Mouse (Mus musculus) CD4-positive helper T cell, adult 2 months (primary cell): ENCODE data around the gene Ndufs2.
A peak's percentile ranks its signal among the peaks of the same experiment; 100 is the strongest.

Experiments
- DNase-seq: peaks from one replicate; pipeline ENCODE4 v3.0.0-alpha.2; 2012; ENCODE audit warnings: low read depth, missing footprints, low spot score

The Ndufs2 gene

DNA sequence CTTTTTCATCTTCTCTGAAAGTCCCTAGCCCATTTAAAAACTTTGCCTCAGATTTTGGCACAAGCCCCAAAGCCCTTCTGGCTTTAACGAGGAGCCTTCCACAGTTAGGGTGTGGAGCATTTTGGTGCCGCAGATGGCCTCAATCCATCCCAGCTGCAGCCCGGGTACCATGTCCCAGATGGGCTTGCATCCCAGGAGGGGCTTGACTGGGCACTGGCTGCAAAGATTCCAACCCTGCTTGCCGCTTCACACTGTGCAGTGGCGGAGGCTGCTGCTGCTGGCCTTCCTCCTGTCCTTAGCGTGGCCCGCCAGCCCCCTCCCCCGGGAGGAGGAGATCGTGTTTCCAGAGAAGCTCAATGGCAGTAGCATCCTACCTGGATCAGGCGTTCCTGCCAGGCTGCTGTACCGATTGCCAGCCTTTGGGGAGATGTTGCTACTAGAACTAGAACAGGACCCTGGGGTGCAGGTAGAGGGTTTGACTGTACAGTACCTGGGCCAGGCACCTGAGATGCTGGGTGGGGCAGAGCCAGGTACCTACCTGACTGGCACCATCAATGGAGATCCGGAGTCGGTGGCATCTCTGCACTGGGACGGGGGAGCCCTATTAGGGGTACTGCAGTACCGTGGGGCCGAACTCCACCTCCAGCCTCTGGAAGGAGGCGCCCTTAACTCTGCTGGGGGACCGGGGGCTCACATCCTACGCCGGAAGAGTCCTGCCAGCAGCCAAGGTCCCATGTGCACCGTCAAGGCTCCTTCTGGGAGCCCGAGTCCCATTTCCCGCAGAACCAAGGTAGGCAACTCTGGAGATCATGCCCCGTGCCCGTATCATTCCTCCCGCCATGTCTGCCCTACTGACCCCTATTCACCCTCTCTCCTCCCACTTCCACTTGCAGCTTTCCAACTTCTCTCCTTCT lies at the start of gene Ndufs2:
Ndufs2 (minus strand) TSS at position 709 of the 914 bp plus-strand sequence.
- no peak for DNase-seq

- DNase-seq: no peak
Measured at GRCm38 (mm10) chr1:171298226-171298625, 47.0 kb upstream of the Ndufs2 start.

DNA sequence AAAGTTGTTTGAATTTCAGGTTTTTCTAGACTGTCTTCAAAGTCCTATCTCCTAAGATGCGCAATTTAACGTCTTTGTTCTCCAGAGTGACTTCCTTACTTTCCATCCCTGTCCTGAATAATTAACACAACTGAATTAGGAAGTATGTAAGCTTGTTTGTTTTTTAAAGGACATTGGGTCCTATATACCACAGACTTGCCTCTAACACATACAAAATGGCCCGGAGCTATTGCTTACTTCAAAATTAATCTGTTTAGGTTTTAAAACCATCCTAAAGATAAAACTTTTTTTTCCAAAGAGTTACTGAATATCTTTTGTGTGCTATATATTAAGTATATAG lies 43.8 kb upstream of the Ndufs2 start:
- no peak for DNase-seq

- peak; percentile 90 for DNase-seq
Measured at GRCm38 (mm10) chr1:171294298-171295062, 43.3 kb upstream of the Ndufs2 start, which contains the start of gene Ufc1. Ufc1 (minus strand) TSS chr1:171295024.

- no peak for DNase-seq
Measured at GRCm38 (mm10) chr1:171293906-171294297, 42.7 kb upstream of the Ndufs2 start.

GRCm38 (mm10) chr1:171293351-171293750 lies 42.2 kb upstream of the Ndufs2 start:
- no peak for DNase-seq

- DNase-seq: no peak
Measured at GRCm38 (mm10) chr1:171288328-171288727, 37.1 kb upstream of the Ndufs2 start.

DNA sequence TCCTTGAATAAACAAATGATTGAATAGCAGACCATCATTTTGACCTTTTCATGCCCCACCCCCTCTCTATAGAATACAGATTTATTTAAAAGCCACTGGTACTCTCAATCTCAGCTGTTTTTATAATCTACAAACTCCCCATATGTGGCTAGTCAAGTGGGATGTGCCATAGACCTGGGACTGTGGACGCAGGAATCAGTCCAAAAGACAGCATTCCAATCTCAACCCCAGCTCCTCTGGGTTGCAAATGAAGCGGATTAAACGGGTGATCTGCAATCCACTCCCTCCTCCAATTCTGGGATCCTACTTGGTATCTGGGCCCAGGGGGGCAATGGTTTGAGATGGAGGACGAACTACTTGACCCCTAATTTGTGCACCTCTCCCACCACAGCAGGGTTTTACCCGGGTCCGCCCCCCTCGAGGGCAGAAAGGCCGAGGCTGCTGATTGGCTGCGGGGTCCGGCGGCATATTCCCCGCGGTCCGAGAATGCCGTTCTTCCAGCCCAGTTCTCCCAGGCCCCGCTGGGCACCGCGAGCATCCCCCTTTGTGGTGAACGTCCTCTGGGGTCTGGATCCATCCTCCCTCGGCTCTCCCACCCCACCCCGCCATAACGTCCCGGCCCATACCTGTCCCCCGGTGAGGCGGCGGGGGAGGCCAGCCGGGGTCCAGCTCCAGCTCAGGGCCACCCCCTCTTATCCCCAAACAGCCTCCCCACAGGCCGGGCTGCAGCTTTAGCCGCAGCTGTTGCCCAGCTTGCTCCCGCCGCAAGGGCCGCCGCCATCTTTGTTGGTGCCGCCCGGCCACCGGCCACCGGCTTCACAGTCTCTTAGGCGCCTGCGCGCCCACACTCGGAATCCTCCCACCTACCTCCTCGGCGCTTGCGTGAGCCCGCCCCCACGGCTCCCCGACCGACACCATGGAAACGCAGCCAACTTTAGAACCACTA lies 36.2 kb upstream of the Ndufs2 start, which contains the start of gene Usp21:
Usp21 (minus strand) TSS at position 856 of the 946 bp plus-strand sequence.
- DNase-seq: peak; percentile 93

DNA sequence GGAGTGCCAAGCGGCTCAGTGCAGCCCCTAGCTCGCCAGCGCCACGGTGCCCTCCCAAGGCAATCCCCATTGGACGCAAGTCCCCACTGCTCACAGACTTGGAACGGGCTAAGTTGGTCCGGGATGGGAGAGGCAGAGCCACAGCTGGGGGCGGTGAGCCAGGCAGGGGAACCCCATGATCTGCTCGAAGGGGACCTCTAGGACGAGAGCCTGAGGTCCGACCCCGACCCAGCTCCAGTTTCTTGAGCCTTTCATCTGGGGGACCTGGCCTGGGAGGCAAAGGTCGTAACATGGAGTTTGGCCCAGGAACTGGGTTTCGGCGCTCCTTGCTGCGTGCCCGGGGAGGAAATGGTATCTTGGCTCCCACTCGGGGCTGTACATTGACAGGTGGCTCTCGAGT lies 35.3 kb upstream of the Ndufs2 start:
- DNase-seq: no peak

DNA sequence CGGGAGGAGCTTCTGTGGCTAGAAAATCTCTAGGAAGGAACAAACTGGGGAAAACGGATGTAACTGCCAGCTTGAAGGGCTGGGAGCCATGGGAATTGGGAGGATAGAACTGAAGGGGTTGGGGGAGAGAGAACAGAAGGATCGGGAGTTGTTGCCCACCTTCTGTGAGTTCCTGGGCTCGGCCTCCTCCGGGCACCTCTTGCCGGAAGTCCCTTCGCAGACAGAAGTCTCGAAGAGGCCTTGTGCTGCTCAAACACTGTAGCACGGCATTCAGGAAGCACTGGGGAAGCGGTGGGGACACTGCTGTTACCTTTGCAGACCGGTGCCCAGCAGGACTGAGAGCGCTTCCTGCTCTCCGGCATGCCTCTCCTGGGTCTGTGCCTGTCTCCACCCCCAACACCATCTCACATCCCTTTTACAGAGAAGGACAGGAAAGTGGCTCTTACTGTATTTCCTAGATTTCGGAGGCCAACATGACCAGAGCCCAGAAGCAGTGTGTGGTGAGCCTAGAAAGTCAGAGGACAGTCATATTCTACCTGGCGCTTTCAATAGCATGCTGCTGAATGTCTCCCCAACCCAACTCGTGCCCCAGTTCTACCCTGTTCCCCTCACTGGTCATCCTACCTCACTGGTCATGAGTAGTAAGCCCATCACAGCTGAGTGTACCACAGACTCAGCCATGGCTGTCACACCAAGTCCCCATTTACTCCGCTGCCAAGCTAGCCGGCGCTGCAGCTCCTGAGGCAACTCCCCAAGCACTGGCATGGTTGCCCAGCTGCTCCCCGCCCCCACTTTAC lies 34.1 kb upstream of the Ndufs2 start:
- DNase-seq: no peak

DNA sequence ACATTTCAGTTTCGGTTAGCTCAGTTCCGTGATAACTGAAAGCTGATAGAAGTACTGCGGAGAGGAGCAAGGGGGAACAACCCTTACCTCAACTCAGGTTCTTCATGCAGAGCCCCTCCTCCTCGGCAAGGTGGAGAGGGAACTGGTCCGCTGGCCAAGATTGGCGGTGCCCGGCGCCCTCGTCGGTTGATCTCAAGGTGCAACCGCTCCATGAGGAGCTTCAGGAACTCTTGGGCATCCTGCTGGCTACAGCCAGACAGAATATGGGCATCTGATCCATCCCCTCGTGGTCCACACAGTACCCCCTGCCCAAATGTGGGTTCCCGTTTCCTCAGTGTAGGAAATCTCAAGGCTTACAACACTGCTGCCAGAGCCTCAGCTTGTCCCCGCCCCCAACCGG lies 33.3 kb upstream of the Ndufs2 start:
- DNase-seq: no peak

DNA sequence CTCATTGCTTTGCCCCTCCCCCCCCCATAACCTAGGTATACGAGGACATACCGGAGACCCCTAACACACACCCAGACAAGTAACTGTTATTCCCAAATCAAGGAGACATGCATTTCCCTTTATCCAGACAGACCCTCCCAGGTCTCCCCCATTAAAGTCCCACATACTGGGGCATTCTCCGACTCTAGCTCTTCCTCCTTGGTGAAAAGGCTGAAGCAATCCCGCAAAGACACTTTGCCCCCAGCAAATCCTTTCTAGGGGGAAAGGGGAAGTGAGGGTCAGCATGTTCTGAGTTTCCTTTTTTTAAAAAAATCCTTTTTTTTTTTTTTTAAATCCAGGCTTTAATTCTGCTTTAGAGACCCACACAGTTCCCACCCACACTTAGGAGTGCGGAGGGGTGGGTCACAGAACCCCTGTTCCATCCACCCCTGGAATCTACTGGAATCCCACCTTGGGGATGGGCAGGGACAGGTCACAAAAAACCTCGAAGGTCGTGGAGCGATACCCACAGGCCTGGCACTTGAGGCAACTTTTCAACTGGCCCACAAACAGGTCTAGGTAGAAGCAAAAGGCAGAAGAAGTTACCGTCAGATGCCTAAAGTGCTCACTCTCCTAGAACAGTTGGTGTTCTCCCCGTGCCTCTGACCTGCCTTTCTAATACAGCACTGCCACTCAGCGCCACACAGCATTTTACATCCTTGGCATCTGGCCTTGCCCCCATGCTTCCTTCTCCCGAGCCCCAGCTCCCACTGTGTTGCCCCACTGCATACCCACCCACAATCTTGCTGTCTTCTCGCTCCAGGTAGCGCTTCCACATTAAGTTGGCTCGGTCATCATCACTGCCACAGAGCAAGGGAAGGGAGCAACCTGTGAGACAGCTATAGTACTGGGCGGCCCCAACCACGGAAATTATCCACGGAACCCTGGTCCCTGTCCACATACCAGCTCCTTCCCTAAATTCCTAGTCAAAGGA lies 32.3 kb upstream of the Ndufs2 start:
- no peak for DNase-seq

DNA sequence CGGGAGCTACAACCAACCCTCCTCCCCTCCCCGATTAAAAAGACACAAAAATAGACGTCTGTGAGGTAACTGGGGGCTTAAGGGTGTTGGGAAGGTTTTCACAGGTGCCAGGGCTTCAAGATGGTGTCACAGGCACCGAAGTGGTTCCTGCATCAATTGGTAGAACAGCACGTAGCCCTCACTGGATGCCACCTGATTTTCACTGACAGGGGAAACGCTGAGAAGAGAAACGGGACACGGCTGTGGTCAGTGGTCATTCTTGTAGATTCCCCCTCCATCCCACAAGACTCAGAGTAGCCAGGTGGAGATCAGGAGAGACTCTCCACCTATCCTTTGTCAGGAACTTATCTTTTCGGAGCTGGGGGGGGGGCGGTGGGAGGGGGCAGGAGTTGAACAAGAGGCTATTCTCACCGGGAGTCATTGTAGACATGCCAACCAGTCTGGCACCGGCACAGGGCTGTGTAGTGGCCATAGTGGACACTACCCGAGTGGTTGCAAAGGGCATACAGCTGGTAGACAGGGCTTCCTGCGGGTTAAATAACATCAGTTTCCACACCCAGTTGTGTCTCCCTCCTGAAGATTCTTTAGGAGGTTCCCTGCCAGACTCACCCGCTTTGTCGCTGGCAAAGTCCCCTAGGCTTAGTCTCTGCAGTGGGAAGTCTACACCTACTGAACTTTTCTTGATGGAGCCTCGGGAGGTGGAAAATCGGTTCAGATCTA lies 31.1 kb upstream of the Ndufs2 start:
- no peak for DNase-seq

DNA sequence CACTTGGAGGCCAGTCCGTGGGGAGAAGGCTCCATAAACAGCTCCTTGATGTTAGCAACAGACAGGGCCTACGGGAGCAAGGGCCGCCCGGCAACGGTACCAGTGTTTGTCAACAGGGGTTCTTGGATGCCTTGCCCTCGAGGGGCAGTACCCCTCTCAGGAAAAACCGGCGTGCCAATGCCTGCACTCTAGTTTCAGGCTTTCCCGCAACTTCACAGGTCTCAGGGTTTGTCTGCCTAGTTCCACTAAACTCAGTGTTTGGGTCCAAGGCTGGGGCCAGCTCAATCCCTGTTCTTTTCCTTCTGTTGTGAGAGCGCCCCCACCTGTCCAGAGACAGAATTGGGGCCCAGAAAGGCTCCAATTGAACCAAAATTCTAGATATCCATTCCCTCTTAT lies 30.3 kb upstream of the Ndufs2 start:
- no peak for DNase-seq

- DNase-seq: peak; percentile 96
Measured at GRCm38 (mm10) chr1:171280916-171281527, 29.8 kb upstream of the Ndufs2 start, which contains the start of gene Ppox. Ppox (minus strand) TSS chr1:171281186.

- DNase-seq: no peak
Measured at GRCm38 (mm10) chr1:171280250-171280915, 29.2 kb upstream of the Ndufs2 start.

DNA sequence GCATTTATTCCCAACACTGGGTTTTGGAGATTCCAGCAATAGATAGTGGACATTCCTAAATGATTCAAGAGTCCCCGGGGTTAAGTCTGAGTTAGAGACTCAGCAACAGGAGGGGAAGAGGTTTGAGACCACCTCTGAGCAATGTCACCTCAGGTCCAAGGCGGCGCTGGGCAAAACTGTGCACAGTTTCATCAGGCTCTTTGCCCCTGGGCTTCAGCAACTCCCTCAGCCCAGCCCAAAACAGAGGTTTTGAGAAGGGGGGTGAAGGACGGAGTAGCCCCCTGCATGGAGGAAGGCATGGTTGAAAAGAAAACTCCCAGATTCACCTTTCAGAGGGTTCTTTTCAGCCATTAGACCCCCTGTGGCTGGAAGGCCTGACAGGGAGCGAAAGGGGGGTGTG lies 28.5 kb upstream of the Ndufs2 start:
- DNase-seq: no peak
